Mouse (Mus musculus) brown adipose tissue, adult 24 weeks (tissue): ENCODE measurements around the gene Hsd17b11. TPM values are rescaled to one million over a fixed set of nuclear protein-coding genes. Genes with fewer than 3 reads are reported as not detected.
A peak's percentile ranks its signal among the peaks of the same experiment; 100 is the strongest.
"Not testable (repeated sequence)": the region's sequence is repeated elsewhere in the genome, so short reads cannot be mapped to it uniquely, and the experiment has no call there.

ENCODE experiments used
- H3K27ac ChIP-seq: fragments of 200-500 bp; replicated peaks from 2 replicates; pipeline ENCODE4 v1.5.1; 2012; ENCODE audit warnings: low read depth, mild to moderate bottlenecking, low read length
- H3K4me1 ChIP-seq: fragments of 200-500 bp; 2 replicates; pipeline ENCODE4 v1.6.1; 2012; ENCODE audit warnings: low read length, mixed read lengths; ENCODE audit not compliant: control insufficient read depth, insufficient read depth, insufficient read length
- H3K4me3 ChIP-seq: fragments of 200-500 bp; 2 replicates; pipeline ENCODE4 v1.5.1; 2012; ENCODE audit warnings: low read depth, mild to moderate bottlenecking, low read length, moderate library complexity; ENCODE audit not compliant: insufficient read depth
- polyA plus RNA-seq: library from polyadenylated mRNA; stranded (reverse); fragments of >200 nt; gene quantifications from 2 replicates; pipeline ENCODE4 v1.2.4, GENCODE M21; 2012; ENCODE audit not compliant: missing spikeins, insufficient read depth, insufficient read length

Hsd17b11 gene
- polyA plus RNA-seq, 1 experiment = 34.8 TPM

DNA sequence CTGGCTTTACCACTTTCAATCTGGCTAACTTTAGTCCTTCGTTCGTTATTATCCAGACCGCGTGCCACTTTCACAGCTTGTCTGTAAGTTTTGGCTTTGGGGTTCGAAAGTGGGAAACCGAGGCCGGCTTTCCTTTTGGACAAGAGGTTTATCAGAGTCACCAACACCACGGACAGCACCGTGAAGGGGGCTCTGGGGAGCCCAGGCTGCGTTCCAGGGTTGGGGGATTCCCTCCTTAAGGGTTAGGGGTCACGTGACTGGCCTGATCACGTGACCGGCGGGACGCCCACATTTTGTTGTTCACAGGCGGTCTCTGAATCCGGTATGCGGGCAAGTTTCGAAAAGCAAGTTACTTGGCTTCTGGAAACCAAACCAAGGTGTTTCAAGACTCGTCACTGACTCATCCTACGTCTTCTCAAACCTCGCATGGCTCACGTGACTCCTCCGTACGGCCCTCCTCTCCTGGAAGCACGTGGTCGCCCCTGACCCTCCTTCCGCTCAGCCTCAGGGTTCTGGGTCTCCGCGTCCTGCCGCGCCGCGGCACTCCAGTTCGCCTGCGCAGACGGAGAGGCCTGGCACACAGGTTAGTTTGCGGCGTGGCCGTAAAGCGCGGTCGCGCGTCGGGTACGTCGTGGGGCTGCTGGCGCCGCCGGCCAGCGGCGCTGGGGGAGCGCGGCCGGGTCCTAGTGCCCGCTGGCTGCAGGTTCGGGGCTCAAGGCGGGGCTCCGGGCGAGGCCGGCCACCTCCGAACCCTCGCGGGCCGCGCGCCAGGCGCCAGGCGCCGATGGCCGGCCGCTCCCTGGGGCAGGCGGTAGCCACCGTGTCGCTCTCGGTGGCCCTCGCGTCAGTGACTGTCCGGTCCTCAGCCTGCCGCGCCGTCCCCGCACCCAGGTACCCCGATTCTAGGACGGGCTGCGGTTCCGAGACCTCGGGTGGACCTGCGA, 24.8 kb upstream of the Hsd17b11 start, which contains the start of gene Nudt9:
Gene Nudt9, plus strand, starts transcription at position 51 of the 944 bp plus-strand sequence.
- peak within 1 kb of the TSS; percentile 78 for H3K4me3 ChIP-seq
- H3K4me1 ChIP-seq = peaks cover 7% of the 10 kb centered on the region; the same call in 1 of the 2 replicates
- peak within 1 kb of the TSS; percentile 95 for H3K27ac ChIP-seq

- Histone ChIP-seq H3K27ac (no peak overlapping the region), H3K4me1 (peaks cover 7% of the 10 kb centered on the region; the same call in 1 of the 2 replicates), H3K4me3 (no peak overlapping the region)
Measured at GRCm38 (mm10) chr5:104043704-104044103, 22.0 kb upstream of the Hsd17b11 start.

- Histone ChIP-seq H3K27ac (no peak overlapping the region), H3K4me1 (peaks cover 7% of the 10 kb centered on the region; the same call in 1 of the 2 replicates), H3K4me3 (no peak overlapping the region)
Measured at GRCm38 (mm10) chr5:104042906-104043305, 21.2 kb upstream of the Hsd17b11 start.

DNA sequence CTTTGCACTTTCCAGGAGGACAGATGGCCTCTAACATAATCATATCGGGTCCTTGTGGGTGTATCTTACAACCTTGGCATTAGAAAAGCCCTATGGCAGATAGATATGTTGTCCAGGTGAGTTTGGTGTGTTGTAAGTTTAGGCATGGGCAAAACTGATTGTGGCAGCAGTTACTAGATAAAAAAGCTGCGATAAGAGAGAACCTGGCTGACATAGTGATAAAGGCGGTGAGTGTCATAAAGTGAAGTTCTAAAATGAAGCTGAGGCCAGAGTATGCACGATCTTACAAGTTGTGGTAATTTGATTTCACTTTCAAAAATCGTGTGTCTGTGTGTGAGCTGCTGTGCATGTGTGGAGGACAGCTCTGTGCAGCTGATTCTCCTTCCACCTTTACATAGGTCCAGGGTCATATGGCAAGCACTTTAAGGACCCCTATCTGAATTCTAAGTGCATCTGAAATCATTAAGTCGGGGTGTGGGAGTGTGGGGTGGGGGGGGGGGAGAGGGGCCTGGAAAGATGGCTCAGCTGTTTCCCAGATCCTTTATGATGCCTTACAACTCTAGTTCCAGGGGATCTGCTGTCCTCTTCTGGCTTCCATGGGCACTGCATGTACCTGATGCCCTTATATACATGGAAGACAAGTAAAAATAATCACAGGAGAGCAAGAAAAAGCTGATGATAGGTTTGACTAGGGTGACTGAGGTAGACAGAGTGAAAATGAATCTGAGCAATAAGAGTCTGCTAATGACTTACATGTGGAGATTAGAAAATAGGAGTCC, 17.6 kb upstream of the Hsd17b11 start:
- H3K4me1 ChIP-seq = no peaks in the 10 kb centered on the region; the same call in 1 of the 2 replicates
- no peak overlapping the region for H3K27ac ChIP-seq
- no peak overlapping the region for H3K4me3 ChIP-seq

DNA sequence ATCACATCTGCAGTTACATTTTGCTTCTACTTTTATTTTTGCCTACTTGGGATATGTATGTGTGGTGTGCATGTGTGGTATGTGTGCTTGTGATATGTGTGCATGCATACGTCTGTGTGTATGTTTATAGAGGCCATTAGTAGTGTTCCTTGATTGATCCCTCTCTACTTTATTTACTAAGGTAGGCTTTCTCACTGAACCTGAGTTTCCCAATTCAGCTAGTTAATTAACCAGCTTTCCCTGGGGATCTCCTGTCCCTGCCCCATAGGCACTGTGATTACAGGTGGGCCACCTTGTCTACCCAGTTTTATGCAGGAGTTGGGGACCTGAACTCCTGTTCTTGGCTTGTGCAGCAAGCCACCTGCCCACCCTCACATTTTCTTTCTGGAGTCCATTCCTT, 15.0 kb upstream of the Hsd17b11 start:
- no peak overlapping the region for H3K27ac ChIP-seq
- H3K4me1 ChIP-seq = no peaks in the 10 kb centered on the region; the same call in 1 of the 2 replicates
- no peak overlapping the region for H3K4me3 ChIP-seq

GRCm38 (mm10) chr5:104035824-104036223, 14.1 kb upstream of the Hsd17b11 start:
- Histone ChIP-seq H3K27ac (no peak overlapping the region; the same call in 1 of the 2 replicates), H3K4me1 (no peaks in the 10 kb centered on the region; the same call in 1 of the 2 replicates), H3K4me3 (no peak overlapping the region)

- H3K4me1 ChIP-seq = no peaks in the 10 kb centered on the region; the same call in 1 of the 2 replicates
- H3K27ac ChIP-seq = no peak overlapping the region
- no peak overlapping the region for H3K4me3 ChIP-seq
Measured at GRCm38 (mm10) chr5:104035066-104035465, 13.3 kb upstream of the Hsd17b11 start.

DNA sequence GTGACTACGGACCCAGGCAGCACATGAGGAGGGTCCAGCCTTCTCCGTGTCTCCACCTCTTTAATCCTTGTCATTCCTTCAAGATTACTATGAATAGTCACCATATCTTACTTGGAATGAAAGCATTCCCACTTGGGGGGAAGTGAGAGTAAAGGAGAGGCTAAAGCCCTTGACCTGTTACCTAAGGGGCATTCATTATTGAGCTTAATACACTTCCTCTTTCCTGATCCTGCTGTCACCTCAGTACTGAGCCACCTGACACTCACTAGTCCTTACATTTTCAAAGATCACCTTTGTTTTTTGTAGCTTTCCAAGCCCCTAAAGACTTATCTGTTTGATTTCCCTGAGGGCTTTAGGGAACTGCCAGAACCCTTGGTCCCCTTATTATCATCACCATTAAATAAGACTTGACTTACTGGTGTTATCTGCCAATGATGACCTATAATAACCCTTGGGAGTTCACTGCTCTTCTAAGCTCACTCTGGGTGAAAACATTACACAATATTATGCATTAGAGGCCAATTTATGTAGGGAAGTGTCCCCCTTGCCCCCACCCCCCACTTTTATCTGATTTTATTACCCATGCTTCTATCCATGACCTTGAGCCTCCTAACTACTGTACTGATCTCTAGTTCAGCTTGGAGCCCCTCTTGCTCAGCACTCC, 10.8 kb upstream of the Hsd17b11 start:
- Histone ChIP-seq H3K4me1 (no peaks in the 10 kb centered on the region; the same call in 1 of the 2 replicates), H3K27ac (no peak overlapping the region), H3K4me3 (no peak overlapping the region)

DNA sequence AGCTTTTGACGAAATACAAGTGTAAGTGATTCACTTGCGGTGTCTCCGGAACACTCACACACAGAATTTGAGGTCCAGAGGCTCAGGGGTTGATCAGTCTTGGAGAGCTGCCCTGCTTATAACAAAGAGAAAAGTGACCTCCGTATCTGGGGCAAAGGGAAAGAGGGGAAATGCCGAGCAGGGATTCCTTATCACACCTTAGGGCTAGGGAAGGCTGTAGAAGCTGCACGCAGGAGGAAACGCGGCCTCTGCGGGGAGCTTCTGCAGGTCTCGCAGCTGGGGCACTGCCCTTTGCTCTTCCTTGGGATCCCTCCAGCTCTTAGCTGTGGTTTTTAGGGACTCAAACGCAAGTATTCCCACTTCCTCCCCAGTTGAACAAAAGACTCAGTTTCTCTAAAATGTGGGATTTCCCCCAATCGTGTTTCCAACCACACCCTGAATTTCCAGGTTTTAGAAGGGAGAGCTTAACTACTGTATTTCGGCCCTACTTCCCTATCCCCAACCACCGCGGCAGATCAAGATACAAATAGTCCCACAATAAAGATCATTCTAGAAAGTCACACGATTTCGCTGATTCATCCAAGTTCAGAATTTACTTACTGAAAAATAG, 3.6 kb upstream of the Hsd17b11 start:
- H3K27ac ChIP-seq = peak overlapping the region; percentile 69
- peak overlapping the region; percentile 17; the same call in 1 of the 2 replicates for H3K4me3 ChIP-seq
- peaks cover 12% of the 10 kb centered on the region for H3K4me1 ChIP-seq

DNA sequence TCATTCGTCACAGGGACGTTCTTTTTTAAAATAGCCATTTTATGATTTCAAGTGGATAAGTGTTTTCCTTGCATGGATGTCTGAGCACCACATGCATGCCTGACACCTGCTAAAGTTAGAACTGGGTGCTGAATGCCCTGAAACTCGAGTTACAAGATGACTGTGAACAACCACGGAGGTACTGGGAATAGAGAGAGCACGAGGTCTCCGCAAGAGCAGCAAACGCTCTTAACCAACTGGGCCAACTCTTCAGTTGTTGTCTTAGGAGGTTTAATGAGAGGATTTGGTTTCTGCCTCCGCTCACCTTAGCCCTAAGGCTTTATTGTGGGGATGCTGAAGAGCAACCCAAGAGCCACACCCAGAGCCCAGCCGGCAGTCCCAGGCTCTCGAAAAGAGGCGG, 3.0 kb upstream of the Hsd17b11 start:
- Histone ChIP-seq H3K4me3 (peak overlapping the region; percentile 14; the same call in 1 of the 2 replicates), H3K4me1 (peaks cover 15% of the 10 kb centered on the region), H3K27ac (peak overlapping the region; percentile 69)

DNA sequence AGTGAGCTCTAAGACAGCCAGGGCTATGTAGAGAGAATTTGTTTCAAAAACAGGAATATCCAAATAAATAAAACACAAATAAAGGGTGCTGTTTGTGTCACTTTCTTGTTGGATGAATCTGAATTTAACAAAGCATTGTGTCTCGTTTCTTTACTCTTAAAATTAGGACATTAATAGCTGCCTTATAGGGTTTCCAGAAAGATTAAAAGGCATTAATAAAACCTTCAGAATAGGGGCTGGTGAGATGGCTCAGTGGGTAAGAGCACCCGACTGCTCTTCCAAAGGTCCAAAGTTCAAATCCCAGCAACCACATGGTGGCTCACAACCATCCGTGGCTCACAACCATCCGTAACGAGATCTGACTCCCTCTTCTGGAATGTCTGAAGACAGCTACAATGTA, 2.5 kb upstream of the Hsd17b11 start:
- not testable (repeated sequence) for H3K4me3 ChIP-seq
- H3K27ac ChIP-seq = peak overlapping the region; percentile 67; the same call in 1 of the 2 replicates
- peaks cover 17% of the 10 kb centered on the region for H3K4me1 ChIP-seq

GRCm38 (mm10) chr5:104023289-104024020, 1.7 kb upstream of the Hsd17b11 start:
- Histone ChIP-seq H3K4me3 (no peak overlapping the region), H3K27ac (peak overlapping the region; percentile 67), H3K4me1 (peaks cover 17% of the 10 kb centered on the region)

- H3K4me3 ChIP-seq = peak overlapping the region; percentile 74; the same call in 1 of the 2 replicates
- H3K4me1 ChIP-seq = peaks cover 17% of the 10 kb centered on the region
- H3K27ac ChIP-seq = peak overlapping the region; percentile 83
Measured at GRCm38 (mm10) chr5:104022558-104022957, 839 bp upstream of the Hsd17b11 start.

- no peaks in the 10 kb centered on the region for H3K4me1 ChIP-seq
- H3K4me3 ChIP-seq = no peak overlapping the region
- no peak overlapping the region for H3K27ac ChIP-seq
Measured at GRCm38 (mm10) chr5:104011419-104011818, 10.3 kb downstream of the Hsd17b11 start.
